Mouse (Mus musculus) bone marrow macrophage, adult 2 months (primary cell): ENCODE results near the gene Ank3.

Experiments used
- CTCF ChIP-seq: IDR thresholded peaks from 2 replicates; pipeline ENCODE4 v1.5.1; 2012; ENCODE audit warnings: low read depth, mild to moderate bottlenecking, low read length, moderate library complexity
- POLR2A ChIP-seq: IDR thresholded peaks from 2 replicates; pipeline ENCODE4 v1.6.1; 2012; ENCODE audit warnings: mild to moderate bottlenecking, low read depth, low read length, borderline replicate concordance

GRCm38 (mm10) chr10:69671505-69671904, 272.9 kb downstream of the Ank3 start:
- no peak for TF ChIP-seq POLR2A
- no peak for TF ChIP-seq CTCF
